Mouse (Mus musculus): ENCODE results near the gene BC049715.

- no peak for TF ChIP-seq CTCF (IDR thresholded peaks at IDR 0.05)
- no peak for TF ChIP-seq EP300 (IDR thresholded peaks at IDR 0.05)
Measured at GRCm38 (mm10) chr6:136874599-136874998, 47.2 kb downstream of the BC049715 start.

All from lung, postnatal 0 days (tissue).